Mouse (Mus musculus): ENCODE data around the gene Cldn7. TPM values are rescaled to one million over a fixed set of nuclear protein-coding genes. Genes with fewer than 3 reads are reported as not detected.

Cldn7 gene
- polyA plus RNA-seq, 1 experiment from 2014 or later: 2.4 TPM

DNA sequence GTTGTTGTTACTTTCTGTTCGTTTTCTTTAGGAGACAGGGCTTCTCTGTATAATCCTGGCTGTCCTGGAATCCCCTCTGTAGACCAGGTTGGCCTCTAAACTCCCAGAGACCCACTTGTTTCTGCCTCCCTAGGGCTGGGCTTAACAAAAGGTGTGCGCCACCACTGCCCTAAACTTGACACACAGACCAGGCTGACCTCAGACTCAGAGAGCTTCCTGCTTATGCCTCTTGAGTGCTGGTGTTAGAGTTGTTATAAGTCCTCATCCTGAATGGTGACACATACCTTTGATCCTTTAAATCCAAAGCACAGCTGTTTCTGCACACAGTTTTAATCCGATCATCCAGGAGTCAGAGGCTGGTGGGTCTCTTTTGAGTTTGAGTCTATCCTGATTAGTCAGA is 28.4 kb downstream of the Cldn7 start:
- Histone ChIP-seq H3K9ac (peak overlapping the region; percentile 86), H3K9me3 (replicated peaks) (no peaks in the 10 kb centered on the region), H3K36me3 (peaks cover 46% of the 10 kb centered on the region), H3K4me3 (replicated peaks) (peak overlapping the region; percentile 74), H3K4me1 (replicated peaks) (peaks cover 45% of the 10 kb centered on the region), H3K27ac (peak overlapping the region; percentile 15), H3K27me3 (no peaks in the 10 kb centered on the region), H3K4me2 (peak overlapping the region; percentile 78)
- ATAC-seq (ENCODE audit: low read depth): no peak
- 86% methylated on average over 3 of the region's 3 CpGs for WGBS (ENCODE audit: insufficient replicate concordance)
- no peak for DNase-seq

DNA sequence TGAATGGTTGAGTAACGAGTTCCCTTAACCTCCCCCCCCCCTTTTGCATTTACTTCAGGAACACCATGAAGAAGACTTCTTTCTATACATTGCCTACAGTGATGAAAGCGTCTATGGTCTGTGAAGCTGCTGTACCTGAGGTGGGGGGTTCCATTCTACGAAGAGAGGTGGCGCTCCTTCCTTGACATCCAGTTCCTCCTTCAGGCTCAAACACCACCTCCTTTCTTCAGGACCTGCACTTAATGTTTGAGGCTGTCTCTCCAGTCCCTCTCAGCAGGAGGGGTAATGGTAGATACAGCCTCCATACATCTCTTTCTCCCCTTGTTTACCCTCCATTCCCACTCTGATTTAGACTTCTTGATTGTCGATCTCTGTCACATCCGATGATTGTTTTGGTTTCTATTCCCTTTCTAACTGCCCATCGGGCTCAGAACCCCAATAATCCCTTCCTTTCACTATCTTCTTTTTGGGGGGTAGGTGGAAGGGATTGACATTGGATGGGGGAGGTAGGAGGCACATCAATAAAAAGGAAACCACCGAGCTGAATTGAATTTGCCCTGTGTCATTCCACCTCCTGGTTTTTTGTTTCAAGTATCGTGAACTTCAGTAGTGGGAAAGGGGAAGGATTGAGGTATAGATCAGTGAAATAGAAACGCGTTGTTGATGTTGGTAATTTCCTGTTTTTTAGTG is 30.0 kb downstream of the Cldn7 start:
- H3K4me3 ChIP-seq (replicated peaks): peak overlapping the region; percentile 98
- H3K27me3 ChIP-seq: no peaks in the 10 kb centered on the region
- peaks cover 46% of the 10 kb centered on the region for H3K36me3 ChIP-seq
- ATAC-seq (ENCODE audit: low read depth) (no peak), DNase-seq (no peak)
- H3K27ac ChIP-seq: peak overlapping the region; percentile 99
- no peaks in the 10 kb centered on the region for H3K9me3 ChIP-seq (replicated peaks)
- 82% methylated on average over 11 of the region's 11 CpGs for WGBS (ENCODE audit: insufficient replicate concordance)
- H3K9ac ChIP-seq: peak overlapping the region; percentile 100; the same call in 1 of the 2 replicates
- H3K4me1 ChIP-seq (replicated peaks): peaks cover 62% of the 10 kb centered on the region
- H3K4me2 ChIP-seq: peak overlapping the region; percentile 90

DNA sequence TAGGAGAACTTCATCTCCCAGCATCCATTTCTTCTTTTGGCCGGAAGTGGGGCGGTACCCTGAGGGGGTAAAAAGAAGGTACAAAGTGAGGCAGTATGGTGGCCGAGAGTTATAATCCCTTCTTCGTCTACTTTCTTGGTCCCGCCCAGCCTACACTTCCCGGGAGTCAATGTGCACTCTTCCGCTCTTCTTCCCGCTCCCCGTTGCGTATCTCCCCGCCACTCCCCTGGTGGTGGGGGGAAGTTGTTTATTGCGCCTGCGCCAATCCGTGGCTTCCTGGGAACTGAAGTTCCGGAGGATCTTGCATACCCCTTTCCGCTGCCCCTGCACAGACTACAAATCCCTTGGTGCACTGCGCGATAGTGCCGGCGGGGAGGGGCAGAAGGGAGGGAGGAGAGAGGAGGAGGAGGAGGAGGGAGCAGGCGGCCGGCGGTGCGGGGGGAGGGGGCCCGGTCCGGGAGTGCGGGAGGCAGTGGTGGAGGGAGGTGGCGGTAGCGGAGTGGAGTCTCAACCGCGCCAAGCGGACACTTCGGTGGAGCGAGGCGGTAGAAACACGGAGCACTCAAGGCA is 30.9 kb downstream of the Cldn7 start, which contains the start of gene Phf23:
TSS of gene Phf23 (plus strand) at position 387 of the 570 bp plus-strand sequence.
- Histone ChIP-seq H3K9me3 (replicated peaks) (no peaks in the 10 kb centered on the region), H3K4me2 (peak within 1 kb of the TSS; percentile 90), H3K4me3 (replicated peaks) (peak within 1 kb of the TSS; percentile 98), H3K27ac (peak within 1 kb of the TSS; percentile 99), H3K36me3 (peaks cover 46% of the 10 kb centered on the region), H3K4me1 (replicated peaks) (peaks cover 62% of the 10 kb centered on the region), H3K27me3 (no peaks in the 10 kb centered on the region), H3K9ac (peak within 1 kb of the TSS; percentile 100)
- ATAC-seq (ENCODE audit: low read depth): peak; percentile 81
- peak; percentile 97 for DNase-seq
- WGBS (ENCODE audit: insufficient replicate concordance): under 1% methylated on average over 36 of the region's 36 CpGs

DNA sequence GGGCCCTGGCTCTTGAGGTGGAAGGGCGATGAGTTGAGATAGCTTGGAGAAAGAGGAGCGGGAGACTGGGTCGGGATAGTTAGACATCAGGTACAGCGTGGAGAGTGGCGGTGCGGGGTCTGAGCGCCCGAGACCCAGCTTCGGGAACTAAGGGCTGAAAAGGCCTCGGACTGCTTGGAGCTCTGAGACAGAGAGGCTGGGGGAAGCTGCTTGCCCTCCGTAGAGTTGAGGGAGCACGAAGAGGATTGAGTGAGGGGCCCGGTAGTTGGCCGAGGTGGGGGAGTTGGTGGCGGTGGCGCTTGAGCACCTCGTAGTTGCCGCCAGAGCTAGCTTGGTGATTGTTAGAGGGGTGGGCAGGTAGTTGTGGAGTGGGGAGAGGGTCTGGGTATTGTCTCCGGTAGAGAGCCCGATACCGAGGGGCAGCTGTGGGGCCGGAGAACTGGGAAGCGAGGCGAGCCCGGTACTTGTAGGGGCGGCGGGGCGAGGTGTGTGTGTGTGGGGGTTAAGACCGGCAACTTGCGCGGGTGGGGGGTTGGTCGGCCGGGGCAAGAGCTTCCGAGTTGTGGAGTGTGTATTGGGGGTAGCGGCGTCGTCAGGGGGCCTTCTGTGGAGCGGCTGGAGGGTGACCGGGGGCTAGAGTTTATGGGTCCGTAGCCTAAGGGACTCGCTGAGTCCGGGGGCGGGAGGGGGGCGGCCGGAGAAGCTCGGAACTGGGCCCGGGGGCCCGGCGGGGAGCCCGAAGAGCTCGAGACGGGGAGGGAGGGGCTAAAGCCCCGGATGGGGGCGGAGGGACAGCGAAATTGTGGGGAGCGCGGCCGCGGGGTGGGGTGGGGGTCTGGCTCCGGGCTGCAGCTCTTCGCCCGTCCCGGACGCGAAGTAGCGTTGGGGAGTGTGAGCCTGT is 31.8 kb downstream of the Cldn7 start:
- no peaks in the 10 kb centered on the region for H3K9me3 ChIP-seq (replicated peaks)
- peak; percentile 5; the same call in 1 of the 2 replicates for ATAC-seq (ENCODE audit: low read depth)
- peak; percentile 41 for DNase-seq
- H3K27me3 ChIP-seq: no peaks in the 10 kb centered on the region
- H3K36me3 ChIP-seq: peaks cover 46% of the 10 kb centered on the region
- H3K27ac ChIP-seq: peak overlapping the region; percentile 99
- 1% methylated on average over 66 of the region's 66 CpGs for WGBS (ENCODE audit: insufficient replicate concordance)
- peak overlapping the region; percentile 90 for H3K4me2 ChIP-seq
- peak overlapping the region; percentile 98 for H3K4me3 ChIP-seq (replicated peaks)
- peaks cover 69% of the 10 kb centered on the region for H3K4me1 ChIP-seq (replicated peaks)
- H3K9ac ChIP-seq: peak overlapping the region; percentile 100

DNA sequence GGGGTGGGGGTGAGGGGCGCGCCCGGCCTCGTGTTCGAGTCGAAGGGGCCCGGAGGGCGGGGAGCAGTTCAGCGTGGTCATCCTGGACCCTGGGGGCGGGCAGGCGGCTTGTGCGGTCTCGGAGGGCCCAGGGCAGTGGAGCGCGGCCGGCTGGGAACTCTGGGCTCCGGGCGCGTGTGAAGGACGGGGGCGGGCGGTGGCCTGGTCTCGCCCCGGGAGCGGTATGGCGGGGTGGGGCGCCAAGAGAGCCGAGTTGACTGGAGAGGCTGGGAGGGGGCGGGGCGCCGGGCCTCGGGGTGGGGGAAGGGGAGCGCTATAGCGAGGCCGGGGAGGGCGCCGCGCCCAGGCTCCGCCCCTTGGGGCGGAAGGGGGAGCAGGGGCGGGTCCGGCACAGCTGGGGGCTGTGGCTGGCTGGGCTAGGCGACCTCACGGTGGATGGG is 32.5 kb downstream of the Cldn7 start:
- Histone ChIP-seq H3K4me3 (replicated peaks) (peak overlapping the region; percentile 98), H3K27ac (peak overlapping the region; percentile 99), H3K9me3 (replicated peaks) (no peaks in the 10 kb centered on the region), H3K27me3 (no peaks in the 10 kb centered on the region), H3K4me1 (replicated peaks) (peaks cover 76% of the 10 kb centered on the region), H3K9ac (peak overlapping the region; percentile 100), H3K4me2 (peak overlapping the region; percentile 90), H3K36me3 (peaks cover 47% of the 10 kb centered on the region)
- DNase-seq: peak; percentile 87
- ATAC-seq (ENCODE audit: low read depth): peak; percentile 70
- WGBS (ENCODE audit: insufficient replicate concordance): 2% methylated on average over 39 of the region's 44 CpGs

DNA sequence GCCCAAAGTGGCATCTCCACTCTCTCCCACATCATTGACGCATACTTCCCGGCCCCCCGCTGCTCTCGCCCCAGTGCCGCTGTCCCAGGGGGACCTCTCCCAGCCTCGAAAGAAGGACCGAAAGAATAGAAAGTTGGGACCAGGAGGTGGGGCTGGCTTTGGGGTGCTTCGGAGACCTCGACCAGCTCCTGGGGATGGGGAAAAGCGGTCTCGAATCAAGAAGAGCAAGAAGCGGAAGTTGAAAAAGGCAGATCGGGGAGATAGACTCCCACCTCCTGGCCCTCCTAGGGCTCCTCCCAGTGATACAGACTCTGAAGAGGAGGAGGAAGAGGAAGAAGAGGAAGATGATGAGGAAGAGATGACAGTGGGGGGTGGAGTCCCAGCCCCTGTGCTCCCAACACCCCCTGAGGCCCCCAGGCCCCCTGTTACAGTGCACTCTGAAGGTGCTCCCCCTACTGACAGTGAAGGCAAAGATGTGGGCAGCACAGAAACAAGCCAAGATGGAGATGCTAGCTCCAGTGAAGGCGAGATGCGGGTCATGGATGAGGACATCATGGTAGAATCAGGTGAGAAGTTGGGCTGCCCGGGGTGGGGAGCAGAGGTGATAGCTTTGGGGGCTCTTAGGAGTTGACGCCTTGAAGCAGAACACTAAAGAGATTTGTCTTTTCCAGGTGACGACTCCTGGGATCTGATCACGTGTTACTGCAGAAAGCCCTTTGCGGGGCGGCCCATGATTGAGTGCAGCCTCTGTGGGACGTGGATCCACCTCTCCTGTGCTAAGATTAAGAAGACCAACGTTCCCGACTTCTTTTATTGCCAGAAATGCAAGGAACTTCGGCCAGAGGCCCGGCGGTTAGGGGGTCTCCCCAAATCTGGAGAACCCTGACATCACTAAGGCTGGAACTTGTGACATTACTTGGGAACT is 34.2 kb downstream of the Cldn7 start:
- Histone ChIP-seq H3K9me3 (replicated peaks) (no peaks in the 10 kb centered on the region), H3K27ac (peak overlapping the region; percentile 99), H3K9ac (0 out of 2 replicates have a peak overlapping the region, but pooled peaks have one; percentile 13), H3K4me1 (replicated peaks) (peaks cover 81% of the 10 kb centered on the region), H3K4me3 (replicated peaks) (0 out of 2 replicates have a peak overlapping the region, but pooled peaks have one; percentile 2), H3K4me2 (no peak overlapping the region), H3K36me3 (peaks cover 39% of the 10 kb centered on the region), H3K27me3 (no peaks in the 10 kb centered on the region)
- WGBS (ENCODE audit: insufficient replicate concordance): 88% methylated on average over 27 of the region's 27 CpGs
- no peak for DNase-seq
- no peak for ATAC-seq (ENCODE audit: low read depth)

DNA sequence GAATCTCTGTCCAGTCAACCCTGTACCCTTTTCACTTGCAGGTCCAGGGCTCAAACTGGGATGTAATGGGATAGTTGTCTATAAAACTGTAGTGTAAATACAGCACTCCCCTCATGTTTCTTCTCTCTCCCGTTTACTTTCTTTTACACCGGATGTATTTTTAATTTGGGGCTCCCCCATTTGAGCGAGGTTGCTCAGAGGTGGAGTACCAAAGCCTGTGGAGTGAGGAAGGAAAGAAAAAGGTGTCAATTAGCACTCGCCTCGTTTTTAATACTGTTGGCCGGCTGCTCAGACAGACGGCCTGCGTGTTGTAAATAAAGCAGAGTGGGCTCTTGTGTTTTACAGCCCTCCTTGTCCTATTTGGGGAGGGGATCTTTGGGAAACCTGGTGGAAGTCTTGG is 35.1 kb downstream of the Cldn7 start:
- Histone ChIP-seq H3K9ac (no peak overlapping the region), H3K27ac (peak overlapping the region; percentile 70), H3K36me3 (peaks cover 31% of the 10 kb centered on the region), H3K4me3 (replicated peaks) (peak overlapping the region; percentile 74), H3K9me3 (replicated peaks) (no peaks in the 10 kb centered on the region), H3K4me1 (replicated peaks) (peaks cover 75% of the 10 kb centered on the region), H3K4me2 (peak overlapping the region; percentile 99), H3K27me3 (no peaks in the 10 kb centered on the region)
- DNase-seq (no peak), ATAC-seq (ENCODE audit: low read depth) (no peak)
- WGBS (ENCODE audit: insufficient replicate concordance): 84% methylated on average over 8 of the region's 8 CpGs

DNA sequence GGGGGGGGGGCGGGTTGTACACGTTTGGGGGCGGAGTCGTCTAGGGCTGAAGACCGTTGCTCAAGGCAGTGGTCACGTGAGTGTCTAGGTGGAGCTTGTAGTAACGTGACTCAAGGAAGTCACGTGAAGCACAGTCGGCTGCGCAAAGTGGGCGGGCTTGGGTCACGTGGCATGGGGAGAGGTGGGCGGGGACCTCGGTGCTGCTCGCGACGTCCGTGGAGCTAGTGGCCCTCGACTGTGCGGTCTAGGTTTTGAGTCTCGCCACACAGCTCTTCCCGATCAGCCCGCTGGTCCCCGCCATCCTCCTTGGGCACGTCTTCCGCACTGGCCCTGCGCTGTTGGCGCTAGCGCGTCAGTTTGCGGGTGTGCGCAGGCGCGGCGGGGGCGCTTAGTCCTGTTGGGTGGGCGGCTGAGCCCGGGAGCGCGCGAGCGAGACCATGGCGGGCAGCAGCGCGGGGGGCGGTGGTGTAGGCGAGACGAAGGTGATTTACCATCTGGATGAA is 35.9 kb downstream of the Cldn7 start, which contains the start of gene Dvl2:
TSS of gene Dvl2 (plus strand) at position 200 of the 503 bp plus-strand sequence.
- Histone ChIP-seq H3K27ac (peak within 1 kb of the TSS; percentile 85), H3K27me3 (no peaks in the 10 kb centered on the region), H3K4me1 (replicated peaks) (peaks cover 72% of the 10 kb centered on the region), H3K4me2 (peak within 1 kb of the TSS; percentile 99), H3K36me3 (peaks cover 36% of the 10 kb centered on the region), H3K9ac (peak within 1 kb of the TSS; percentile 85), H3K9me3 (replicated peaks) (no peaks in the 10 kb centered on the region), H3K4me3 (replicated peaks) (peak within 1 kb of the TSS; percentile 74)
- peak; percentile 26 for ATAC-seq (ENCODE audit: low read depth)
- under 1% methylated on average over 47 of the region's 48 CpGs for WGBS (ENCODE audit: insufficient replicate concordance)
- peak; percentile 82 for DNase-seq

DNA sequence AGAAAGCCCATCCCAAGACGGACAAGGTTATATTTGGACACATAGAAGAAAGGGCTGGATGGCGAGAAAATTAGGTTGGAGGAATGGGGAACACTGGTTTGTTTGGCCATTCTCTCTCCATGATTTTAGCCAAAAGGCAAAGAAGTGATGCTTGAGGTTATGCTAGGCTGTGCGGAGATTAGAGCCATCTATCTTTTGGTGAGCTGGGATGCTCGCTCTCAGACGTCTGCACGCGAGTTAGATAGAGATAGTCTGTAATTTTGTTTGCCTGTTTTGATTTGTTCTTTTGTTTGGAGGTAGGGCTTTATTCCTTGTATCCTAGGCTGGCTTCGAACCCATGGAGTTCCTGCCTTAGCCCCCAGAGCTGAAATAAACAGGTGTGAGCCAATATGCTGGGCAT is 36.6 kb downstream of the Cldn7 start:
- peak overlapping the region; percentile 85 for H3K27ac ChIP-seq

DNA sequence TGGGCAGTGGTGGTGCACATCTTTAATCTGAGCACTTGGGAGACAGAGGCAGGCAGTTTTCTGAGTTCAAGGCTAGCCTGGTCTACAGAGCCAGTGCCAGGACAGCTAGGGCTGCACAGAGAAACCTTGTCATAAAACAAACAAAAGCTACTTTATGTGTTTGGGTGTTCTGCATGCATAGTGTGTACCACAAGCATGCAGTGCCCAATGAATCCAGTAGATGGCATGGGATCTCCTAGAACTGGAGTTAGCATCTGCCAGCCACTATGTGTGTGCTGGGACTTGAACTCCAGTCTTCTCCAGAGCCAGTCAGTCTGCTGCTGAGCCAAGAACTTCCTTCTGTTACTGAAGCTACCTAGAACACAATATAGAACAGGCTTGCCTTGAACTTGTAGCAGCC is 37.3 kb downstream of the Cldn7 start:
- Histone ChIP-seq H3K27me3 (no peaks in the 10 kb centered on the region), H3K4me3 (replicated peaks) (peak overlapping the region; percentile 74), H3K4me2 (peak overlapping the region; percentile 99), H3K36me3 (peaks cover 50% of the 10 kb centered on the region), H3K4me1 (replicated peaks) (peaks cover 71% of the 10 kb centered on the region), H3K9ac (no peak overlapping the region; the same call in 1 of the 2 replicates), H3K9me3 (replicated peaks) (no peaks in the 10 kb centered on the region), H3K27ac (no peak overlapping the region)
- ATAC-seq (ENCODE audit: low read depth) (no peak), DNase-seq (peak; percentile 44)

More for the DNA sequence above, 36.6 kb downstream of the Cldn7 start:
- ATAC-seq (ENCODE audit: low read depth) (no peak), DNase-seq (no peak)
- H3K36me3 ChIP-seq: peaks cover 43% of the 10 kb centered on the region
- H3K9ac ChIP-seq: peak overlapping the region; percentile 85
- peaks cover 72% of the 10 kb centered on the region for H3K4me1 ChIP-seq (replicated peaks)
- peak overlapping the region; percentile 74 for H3K4me3 ChIP-seq (replicated peaks)
- 7% methylated on average over 8 of the region's 8 CpGs for WGBS (ENCODE audit: insufficient replicate concordance)
- H3K9me3 ChIP-seq (replicated peaks): no peaks in the 10 kb centered on the region
- H3K27me3 ChIP-seq: no peaks in the 10 kb centered on the region
- H3K4me2 ChIP-seq: peak overlapping the region; percentile 99
